Mouse (Mus musculus): ENCODE data around the gene Nkx6-2.

GRCm38 (mm10) chr7:139566533-139566932, 16.1 kb downstream of the Nkx6-2 start:
- TF ChIP-seq CTCF (IDR thresholded peaks at IDR 0.05; ENCODE audit: low read depth) (no peak), EP300 (IDR thresholded peaks at IDR 0.05; ENCODE audit: low read depth) (no peak)
